Mouse (Mus musculus): ENCODE data around the gene Cutal. TPM values are rescaled to one million over a fixed set of nuclear protein-coding genes. Genes with fewer than 3 reads are reported as not detected.
A peak's percentile ranks its signal among the peaks of the same experiment; 100 is the strongest.

Cutal gene
- polyA plus RNA-seq, 1 experiment from 2014 or later, result 0.16 TPM

- Histone ChIP-seq H3K27me3 (no peaks in the 10 kb centered on the region), H3K4me3 (no peak overlapping the region), H3K4me2 (no peak overlapping the region), H3K9me3 (replicated peaks) (no peaks in the 10 kb centered on the region), H3K9ac (no peak overlapping the region), H3K4me1 (replicated peaks) (peaks cover 25% of the 10 kb centered on the region), H3K36me3 (0 out of 2 replicates have a peak, but pooled peaks cover 5% of the 10 kb centered on the region), H3K27ac (no peak overlapping the region)
- ATAC-seq (replicated peaks; ENCODE audit: insufficient number of reproducible peaks, insufficient read depth, low FRiP score, low read depth), result no peak
- WGBS, result 60% methylated on average over 6 of the region's 6 CpGs
These were observed 32.2 kb downstream of the Cutal start for GRCm38 (mm10) chr2:34906426-34906825.

GRCm38 (mm10) chr2:34906861-34907604, 32.8 kb downstream of the Cutal start:
- Histone ChIP-seq H3K9me3 (replicated peaks) (no peaks in the 10 kb centered on the region), H3K4me2 (no peak overlapping the region), H3K4me3 (no peak overlapping the region), H3K27me3 (peaks cover 5% of the 10 kb centered on the region), H3K4me1 (replicated peaks) (peaks cover 25% of the 10 kb centered on the region), H3K9ac (no peak overlapping the region), H3K27ac (no peak overlapping the region), H3K36me3 (0 out of 2 replicates have a peak, but pooled peaks cover 4% of the 10 kb centered on the region)
- no peak for ATAC-seq (replicated peaks; ENCODE audit: insufficient number of reproducible peaks, insufficient read depth, low FRiP score, low read depth)
- 48% methylated on average over 12 of the region's 12 CpGs for WGBS

- H3K36me3 ChIP-seq, result no peaks in the 10 kb centered on the region
- WGBS, result 86% methylated on average over 4 of the region's 4 CpGs
- no peak overlapping the region for H3K4me2 ChIP-seq
- peaks cover 22% of the 10 kb centered on the region for H3K4me1 ChIP-seq (replicated peaks)
- no peak overlapping the region for H3K9ac ChIP-seq
- H3K27ac ChIP-seq, result no peak overlapping the region
- H3K4me3 ChIP-seq, result no peak overlapping the region
- ATAC-seq (replicated peaks; ENCODE audit: insufficient number of reproducible peaks, insufficient read depth, low FRiP score, low read depth), result no peak
- peaks cover 16% of the 10 kb centered on the region for H3K27me3 ChIP-seq
- no peaks in the 10 kb centered on the region for H3K9me3 ChIP-seq (replicated peaks)
These were observed 35.5 kb downstream of the Cutal start for GRCm38 (mm10) chr2:34909719-34910118.

- no peak overlapping the region for H3K4me2 ChIP-seq
- H3K9ac ChIP-seq, result no peak overlapping the region
- no peak overlapping the region for H3K4me3 ChIP-seq
- H3K4me1 ChIP-seq (replicated peaks), result peaks cover 25% of the 10 kb centered on the region
- H3K9me3 ChIP-seq (replicated peaks), result no peaks in the 10 kb centered on the region
- 84% methylated on average over 5 of the region's 5 CpGs for WGBS
- no peak overlapping the region for H3K27ac ChIP-seq
- H3K27me3 ChIP-seq, result peaks cover 16% of the 10 kb centered on the region
- H3K36me3 ChIP-seq, result no peaks in the 10 kb centered on the region
- ATAC-seq (replicated peaks; ENCODE audit: insufficient number of reproducible peaks, insufficient read depth, low FRiP score, low read depth), result no peak
These were observed 37.7 kb downstream of the Cutal start for GRCm38 (mm10) chr2:34911871-34912270.

GRCm38 (mm10) chr2:34912613-34913012, 38.4 kb downstream of the Cutal start:
- WGBS, result 46% methylated on average over 7 of the region's 7 CpGs
- Histone ChIP-seq H3K4me2 (peak overlapping the region; percentile 88), H3K9ac (peak overlapping the region; percentile 56; the same call in 1 of the 2 replicates), H3K4me3 (peak overlapping the region; percentile 58), H3K4me1 (replicated peaks) (peaks cover 25% of the 10 kb centered on the region), H3K36me3 (no peaks in the 10 kb centered on the region), H3K9me3 (replicated peaks) (no peaks in the 10 kb centered on the region), H3K27me3 (peaks cover 16% of the 10 kb centered on the region), H3K27ac (no peak overlapping the region)
- no peak for ATAC-seq (replicated peaks; ENCODE audit: insufficient number of reproducible peaks, insufficient read depth, low FRiP score, low read depth)

- no peaks in the 10 kb centered on the region for H3K36me3 ChIP-seq
- H3K4me1 ChIP-seq (replicated peaks), result peaks cover 25% of the 10 kb centered on the region
- no peaks in the 10 kb centered on the region for H3K9me3 ChIP-seq (replicated peaks)
- H3K4me3 ChIP-seq, result peak within 1 kb of the TSS; percentile 58
- H3K4me2 ChIP-seq, result peak within 1 kb of the TSS; percentile 88
- ATAC-seq (replicated peaks; ENCODE audit: insufficient number of reproducible peaks, insufficient read depth, low FRiP score, low read depth), result peak; percentile 59
- peaks cover 16% of the 10 kb centered on the region for H3K27me3 ChIP-seq
- peak within 1 kb of the TSS; percentile 33 for H3K27ac ChIP-seq
- under 1% methylated on average over 59 of the region's 64 CpGs for WGBS
- peak within 1 kb of the TSS; percentile 56 for H3K9ac ChIP-seq
These were observed 39.2 kb downstream of the Cutal start, which contains the start of gene Phf19 for GRCm38 (mm10) chr2:34913218-34914068. Gene Phf19 (minus strand): TSS chr2:34914026.

GRCm38 (mm10) chr2:34914069-34914822, 40.0 kb downstream of the Cutal start:
- H3K9ac ChIP-seq, result peak overlapping the region; percentile 56
- H3K36me3 ChIP-seq, result no peaks in the 10 kb centered on the region
- WGBS, result 3% methylated on average over 42 of the region's 50 CpGs
- H3K4me3 ChIP-seq, result peak overlapping the region; percentile 58
- H3K27me3 ChIP-seq, result peaks cover 16% of the 10 kb centered on the region
- H3K27ac ChIP-seq, result no peak overlapping the region
- no peaks in the 10 kb centered on the region for H3K9me3 ChIP-seq (replicated peaks)
- H3K4me2 ChIP-seq, result peak overlapping the region; percentile 88
- ATAC-seq (replicated peaks; ENCODE audit: insufficient number of reproducible peaks, insufficient read depth, low FRiP score, low read depth), result peak; percentile 27; the same call in 1 of the 2 replicates
- peaks cover 25% of the 10 kb centered on the region for H3K4me1 ChIP-seq (replicated peaks)

- WGBS, result 25% methylated on average over 2 of the region's 2 CpGs
- H3K9me3 ChIP-seq (replicated peaks), result no peaks in the 10 kb centered on the region
- peak overlapping the region; percentile 88 for H3K4me2 ChIP-seq
- no peaks in the 10 kb centered on the region for H3K36me3 ChIP-seq
- peak overlapping the region; percentile 58 for H3K4me3 ChIP-seq
- ATAC-seq (replicated peaks; ENCODE audit: insufficient number of reproducible peaks, insufficient read depth, low FRiP score, low read depth), result no peak
- peaks cover 16% of the 10 kb centered on the region for H3K27me3 ChIP-seq
- no peak overlapping the region for H3K9ac ChIP-seq
- H3K27ac ChIP-seq, result peak overlapping the region; percentile 33; the same call in 1 of the 2 replicates
- peaks cover 25% of the 10 kb centered on the region for H3K4me1 ChIP-seq (replicated peaks)
These were observed 40.6 kb downstream of the Cutal start for GRCm38 (mm10) chr2:34914823-34915082.

GRCm38 (mm10) chr2:34915103-34915502, 40.9 kb downstream of the Cutal start:
- H3K36me3 ChIP-seq, result no peaks in the 10 kb centered on the region
- peak overlapping the region; percentile 33; the same call in 1 of the 2 replicates for H3K27ac ChIP-seq
- H3K27me3 ChIP-seq, result peaks cover 16% of the 10 kb centered on the region
- no peak overlapping the region for H3K4me3 ChIP-seq
- no peaks in the 10 kb centered on the region for H3K9me3 ChIP-seq (replicated peaks)
- H3K9ac ChIP-seq, result no peak overlapping the region
- no peak for ATAC-seq (replicated peaks; ENCODE audit: insufficient number of reproducible peaks, insufficient read depth, low FRiP score, low read depth)
- H3K4me2 ChIP-seq, result peak overlapping the region; percentile 88; the same call in 1 of the 2 replicates
- peaks cover 27% of the 10 kb centered on the region for H3K4me1 ChIP-seq (replicated peaks)
- WGBS, result 36% methylated on average over 2 of the region's 2 CpGs

- 38% methylated on average over 2 of the region's 2 CpGs for WGBS
- Histone ChIP-seq H3K9me3 (replicated peaks) (no peaks in the 10 kb centered on the region), H3K27me3 (no peaks in the 10 kb centered on the region), H3K4me1 (replicated peaks) (0 out of 2 replicates have a peak, but pooled peaks cover 9% of the 10 kb centered on the region), H3K9ac (no peak overlapping the region), H3K4me2 (no peak overlapping the region), H3K27ac (no peak overlapping the region), H3K4me3 (no peak overlapping the region), H3K36me3 (no peaks in the 10 kb centered on the region)
- ATAC-seq (replicated peaks; ENCODE audit: insufficient number of reproducible peaks, insufficient read depth, low FRiP score, low read depth), result 0 out of 2 replicates have a peak, but pooled peaks have one; percentile 35
These were observed 45.9 kb downstream of the Cutal start for GRCm38 (mm10) chr2:34920144-34920543.

- H3K27me3 ChIP-seq, result no peaks in the 10 kb centered on the region
- H3K9ac ChIP-seq, result no peak overlapping the region
- H3K36me3 ChIP-seq, result no peaks in the 10 kb centered on the region
- H3K4me1 ChIP-seq (replicated peaks), result 0 out of 2 replicates have a peak, but pooled peaks cover 5% of the 10 kb centered on the region
- H3K4me3 ChIP-seq, result no peak overlapping the region
- 16% methylated on average over 2 of the region's 2 CpGs for WGBS
- no peak for ATAC-seq (replicated peaks; ENCODE audit: insufficient number of reproducible peaks, insufficient read depth, low FRiP score, low read depth)
- no peak overlapping the region for H3K27ac ChIP-seq
- no peaks in the 10 kb centered on the region for H3K9me3 ChIP-seq (replicated peaks)
- H3K4me2 ChIP-seq, result no peak overlapping the region
These were observed 48.5 kb downstream of the Cutal start for GRCm38 (mm10) chr2:34922729-34923128.
